Mouse (Mus musculus): Measurements from ENCODE around the gene Rerg. TPM values are rescaled to one million over a fixed set of nuclear protein-coding genes. Genes with fewer than 3 reads are reported as not detected.

Gene Rerg
- polyA plus RNA-seq, 1 experiment from 2014 or later = 23.9 TPM

DNA sequence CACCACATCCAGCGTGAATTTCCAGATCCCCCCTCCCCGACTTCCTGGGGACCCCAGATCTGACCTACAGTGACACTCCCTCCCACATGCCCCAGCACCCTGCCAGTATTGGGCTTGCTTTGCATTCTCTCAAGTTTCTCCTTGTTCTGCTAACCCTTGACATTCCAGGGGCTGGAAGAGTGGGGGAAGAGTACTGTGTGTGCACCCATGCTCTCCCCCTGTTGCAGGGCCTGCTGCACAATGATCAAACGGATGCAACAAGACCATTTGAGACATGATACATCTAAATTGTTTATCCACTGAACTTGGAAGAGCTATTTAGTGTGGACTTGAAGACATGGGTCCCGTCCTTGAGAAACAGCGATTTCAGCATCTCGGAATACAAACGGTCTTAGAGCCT, 349 bp upstream of the Rerg start:
- H3K4me2 ChIP-seq (replicated peaks; ENCODE audit: low read depth) = no peak overlapping the region
- no peaks in the 10 kb centered on the region for H3K36me3 ChIP-seq (ENCODE audit: control insufficient read depth, insufficient read depth, low read length)
- no peak overlapping the region for H3K4me3 ChIP-seq (ENCODE audit: low read depth, low read length)
- no peak for DNase-seq (ENCODE audit: low spot score)
- H3K9me3 ChIP-seq (ENCODE audit: control insufficient read depth, low read length) = no peaks in the 10 kb centered on the region
- no peak overlapping the region for H3K27ac ChIP-seq (replicated peaks)
- H3K9ac ChIP-seq (ENCODE audit: low read length) = no peak overlapping the region
- no peaks in the 10 kb centered on the region; the same call in 1 of the 2 replicates for H3K4me1 ChIP-seq (replicated peaks; ENCODE audit: control insufficient read depth, insufficient read depth)
- no peaks in the 10 kb centered on the region for H3K27me3 ChIP-seq (ENCODE audit: control insufficient read depth, insufficient read depth, low read length)
- TF ChIP-seq EP300 (optimal IDR thresholded peaks at IDR 0.05) = no peak
- TF ChIP-seq CTCF (IDR thresholded peaks at IDR 0.05; ENCODE audit: low read depth) = no peak
- 49% methylated on average over 7 of the region's 7 CpGs for WGBS
- no peak for ATAC-seq (ENCODE audit: low FRiP score, low TSS enrichment)

DNA sequence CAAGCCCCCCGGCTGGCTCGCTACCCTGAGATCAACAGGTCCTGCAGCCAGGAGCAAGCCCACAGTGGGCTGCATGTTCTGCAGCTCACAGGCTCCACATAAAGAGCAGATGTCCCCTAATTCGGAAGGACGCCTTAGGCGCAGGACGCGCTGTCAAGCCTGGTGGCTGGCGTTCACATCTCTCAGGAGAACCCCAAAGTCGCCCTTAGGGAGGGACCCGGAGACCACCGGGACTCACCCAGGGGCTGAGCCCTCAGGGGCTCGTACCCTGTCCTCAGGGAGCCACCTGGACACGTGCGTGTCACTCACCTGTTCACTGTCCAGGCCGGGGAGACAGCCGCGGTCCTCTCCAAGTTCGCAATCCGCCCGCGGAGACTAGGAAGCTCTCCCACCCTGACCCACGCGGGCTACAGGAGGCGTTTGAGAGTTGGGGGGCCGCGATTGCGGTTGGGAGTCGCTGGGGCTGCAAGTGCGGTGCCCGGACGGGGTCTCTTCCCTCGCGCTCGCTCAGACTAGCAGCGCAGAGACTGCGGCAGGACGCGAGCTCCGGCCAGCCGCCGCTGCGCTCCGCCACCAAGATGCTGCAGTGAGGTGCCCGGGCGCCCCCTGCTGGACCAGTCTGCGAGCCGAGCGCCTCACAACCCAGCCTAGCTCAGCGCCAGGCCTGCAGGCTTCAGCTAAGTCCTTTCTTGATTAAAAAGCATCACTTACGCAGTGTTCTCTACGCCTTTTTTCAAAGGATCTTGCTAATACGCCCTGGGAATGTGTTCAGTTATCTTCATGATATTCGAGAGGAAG, 927 bp downstream of the Rerg start:
- no peaks in the 10 kb centered on the region for H3K27me3 ChIP-seq (ENCODE audit: control insufficient read depth, insufficient read depth, low read length)
- peak overlapping the region; percentile 78 for H3K4me2 ChIP-seq (replicated peaks; ENCODE audit: low read depth)
- H3K4me3 ChIP-seq (ENCODE audit: low read depth, low read length) = peak overlapping the region; percentile 62
- peak overlapping the region; percentile 85 for H3K9ac ChIP-seq (ENCODE audit: low read length)
- DNase-seq (ENCODE audit: low spot score) (peak; percentile 93), ATAC-seq (ENCODE audit: low FRiP score, low TSS enrichment) (peak; percentile 94)
- H3K36me3 ChIP-seq (ENCODE audit: control insufficient read depth, insufficient read depth, low read length) = no peaks in the 10 kb centered on the region
- 1% methylated on average over 48 of the region's 53 CpGs for WGBS
- H3K27ac ChIP-seq (replicated peaks) = peak overlapping the region; percentile 73
- TF ChIP-seq CTCF (IDR thresholded peaks at IDR 0.05; ENCODE audit: low read depth) (peak; percentile 99), EP300 (optimal IDR thresholded peaks at IDR 0.05) (no peak)
- no peaks in the 10 kb centered on the region; the same call in 1 of the 2 replicates for H3K4me1 ChIP-seq (replicated peaks; ENCODE audit: control insufficient read depth, insufficient read depth)
- no peaks in the 10 kb centered on the region for H3K9me3 ChIP-seq (ENCODE audit: control insufficient read depth, low read length)

DNA sequence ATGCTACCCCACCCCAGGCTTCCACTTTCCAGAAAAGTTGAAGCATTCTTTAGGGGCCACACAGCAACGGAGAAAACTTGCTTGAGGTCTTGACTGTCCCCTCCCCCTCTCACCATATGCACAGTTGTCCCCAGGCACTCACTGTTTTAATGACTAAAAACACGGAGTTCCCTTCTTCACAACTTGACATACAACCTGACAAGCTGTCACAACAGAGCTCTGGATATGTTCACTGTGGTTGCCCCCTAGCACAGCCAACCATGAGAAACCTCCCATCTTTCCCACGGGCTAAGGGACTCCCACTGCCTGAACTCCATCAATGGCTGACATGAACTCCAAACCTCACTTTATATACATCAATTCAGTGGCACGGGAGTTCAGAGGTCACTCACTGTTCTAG, 3.5 kb downstream of the Rerg start:
- no peaks in the 10 kb centered on the region; the same call in 1 of the 2 replicates for H3K36me3 ChIP-seq (ENCODE audit: control insufficient read depth, insufficient read depth, low read length)
- no peak for DNase-seq (ENCODE audit: low spot score)
- no peaks in the 10 kb centered on the region; the same call in 1 of the 2 replicates for H3K4me1 ChIP-seq (replicated peaks; ENCODE audit: control insufficient read depth, insufficient read depth)
- WGBS = 35% methylated on average over 4 of the region's 4 CpGs
- no peak for ATAC-seq (ENCODE audit: low FRiP score, low TSS enrichment)
- H3K9me3 ChIP-seq (ENCODE audit: control insufficient read depth, low read length) = no peaks in the 10 kb centered on the region
- no peak overlapping the region for H3K27ac ChIP-seq (replicated peaks)
- H3K27me3 ChIP-seq (ENCODE audit: control insufficient read depth, insufficient read depth, low read length) = no peaks in the 10 kb centered on the region
- no peak overlapping the region; the same call in 1 of the 2 replicates for H3K4me2 ChIP-seq (replicated peaks; ENCODE audit: low read depth)
- no peak for TF ChIP-seq EP300 (optimal IDR thresholded peaks at IDR 0.05)
- no peak overlapping the region for H3K4me3 ChIP-seq (ENCODE audit: low read depth, low read length)
- no peak overlapping the region for H3K9ac ChIP-seq (ENCODE audit: low read length)

DNA sequence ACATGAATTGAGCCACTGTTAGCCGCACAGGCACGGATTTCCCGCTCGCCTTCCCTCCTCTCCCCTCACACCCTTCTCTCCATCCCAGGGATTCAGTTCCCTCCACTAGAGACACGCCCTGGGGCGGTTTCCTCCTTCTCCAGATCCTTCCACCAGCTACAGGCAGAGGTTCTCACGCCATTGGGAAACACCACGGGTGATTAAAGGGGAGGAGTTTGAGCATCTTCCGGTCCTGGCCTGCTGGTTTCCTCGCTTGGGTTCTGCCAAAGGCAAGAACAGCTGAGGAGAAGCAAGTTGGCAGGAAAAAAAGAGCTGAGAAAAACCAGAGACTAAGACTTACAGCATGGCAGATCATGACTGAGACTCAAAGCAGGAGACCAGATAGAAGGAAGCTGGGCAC, 6.7 kb downstream of the Rerg start:
- 65% methylated on average over 10 of the region's 10 CpGs for WGBS
- no peaks in the 10 kb centered on the region for H3K9me3 ChIP-seq (ENCODE audit: control insufficient read depth, low read length)
- H3K4me3 ChIP-seq (ENCODE audit: low read depth, low read length) = no peak overlapping the region
- H3K36me3 ChIP-seq (ENCODE audit: control insufficient read depth, insufficient read depth, low read length) = no peaks in the 10 kb centered on the region; the same call in 1 of the 2 replicates
- peaks cover 3% of the 10 kb centered on the region; the same call in 1 of the 2 replicates for H3K4me1 ChIP-seq (replicated peaks; ENCODE audit: control insufficient read depth, insufficient read depth)
- no peak for DNase-seq (ENCODE audit: low spot score)
- H3K27me3 ChIP-seq (ENCODE audit: control insufficient read depth, insufficient read depth, low read length) = no peaks in the 10 kb centered on the region
- no peak overlapping the region for H3K9ac ChIP-seq (ENCODE audit: low read length)
- H3K27ac ChIP-seq (replicated peaks) = no peak overlapping the region
- no peak overlapping the region for H3K4me2 ChIP-seq (replicated peaks; ENCODE audit: low read depth)
- ATAC-seq (ENCODE audit: low FRiP score, low TSS enrichment) = no peak
- no peak for TF ChIP-seq EP300 (optimal IDR thresholded peaks at IDR 0.05)
- TF ChIP-seq CTCF (IDR thresholded peaks at IDR 0.05; ENCODE audit: low read depth) = no peak

DNA sequence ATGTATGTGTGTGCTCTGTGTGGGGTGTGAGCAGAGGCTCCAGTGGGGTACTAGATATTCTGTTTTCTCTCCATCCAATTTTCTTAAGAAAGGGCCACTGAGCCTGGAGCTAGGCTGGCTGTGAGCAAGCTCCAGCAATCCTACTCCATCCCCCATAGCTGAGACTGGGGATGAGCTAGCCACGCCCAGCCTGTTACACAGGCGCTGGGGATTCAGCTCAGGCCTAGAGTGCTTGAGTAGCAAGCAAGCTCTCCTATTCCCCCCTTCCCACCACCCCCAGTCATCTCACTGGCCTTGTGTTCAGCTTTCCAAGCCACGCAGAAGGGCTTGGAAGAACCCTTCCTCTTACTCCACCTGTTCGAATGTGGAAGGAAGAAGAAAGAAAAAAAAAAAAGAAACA, 7.2 kb downstream of the Rerg start:
- H3K36me3 ChIP-seq (ENCODE audit: control insufficient read depth, insufficient read depth, low read length) = no peaks in the 10 kb centered on the region; the same call in 1 of the 2 replicates
- no peak overlapping the region for H3K4me3 ChIP-seq (ENCODE audit: low read depth, low read length)
- no peaks in the 10 kb centered on the region for H3K27me3 ChIP-seq (ENCODE audit: control insufficient read depth, insufficient read depth, low read length)
- DNase-seq (ENCODE audit: low spot score) = no peak
- H3K9me3 ChIP-seq (ENCODE audit: control insufficient read depth, low read length) = no peaks in the 10 kb centered on the region
- H3K9ac ChIP-seq (ENCODE audit: low read length) = no peak overlapping the region
- WGBS = 90% methylated on average over 4 of the region's 4 CpGs
- no peak overlapping the region for H3K4me2 ChIP-seq (replicated peaks; ENCODE audit: low read depth)
- no peak overlapping the region for H3K27ac ChIP-seq (replicated peaks)
- ATAC-seq (ENCODE audit: low FRiP score, low TSS enrichment) = no peak
- TF ChIP-seq CTCF (IDR thresholded peaks at IDR 0.05; ENCODE audit: low read depth) (no peak), EP300 (optimal IDR thresholded peaks at IDR 0.05) (no peak)
- H3K4me1 ChIP-seq (replicated peaks; ENCODE audit: control insufficient read depth, insufficient read depth) = peaks cover 3% of the 10 kb centered on the region; the same call in 1 of the 2 replicates

DNA sequence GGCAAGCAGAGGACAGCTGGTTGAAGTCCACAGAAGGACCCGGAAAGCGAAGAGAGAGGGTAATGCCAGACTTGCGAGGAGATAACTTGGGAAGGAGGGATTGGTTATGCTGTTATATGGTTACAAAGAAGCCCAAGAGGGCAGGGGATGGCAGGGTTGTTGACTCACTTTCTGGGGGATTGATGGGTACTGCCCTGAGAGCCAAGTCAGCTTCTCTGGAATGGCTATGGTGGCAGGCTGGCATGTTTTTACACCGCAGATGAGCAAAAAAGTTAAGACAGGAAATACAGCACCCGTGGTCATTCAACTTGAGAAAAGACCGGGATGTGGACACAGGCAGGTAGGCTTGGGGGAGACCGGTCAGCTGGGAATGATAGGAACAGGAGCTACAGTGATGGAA, 7.8 kb downstream of the Rerg start:
- TF ChIP-seq CTCF (IDR thresholded peaks at IDR 0.05; ENCODE audit: low read depth) (no peak), EP300 (optimal IDR thresholded peaks at IDR 0.05) (no peak)
- Histone ChIP-seq H3K27me3 (ENCODE audit: control insufficient read depth, insufficient read depth, low read length) (no peaks in the 10 kb centered on the region), H3K27ac (replicated peaks) (no peak overlapping the region), H3K36me3 (ENCODE audit: control insufficient read depth, insufficient read depth, low read length) (no peaks in the 10 kb centered on the region; the same call in 1 of the 2 replicates), H3K4me2 (replicated peaks; ENCODE audit: low read depth) (no peak overlapping the region), H3K9me3 (ENCODE audit: control insufficient read depth, low read length) (no peaks in the 10 kb centered on the region), H3K9ac (ENCODE audit: low read length) (no peak overlapping the region), H3K4me1 (replicated peaks; ENCODE audit: control insufficient read depth, insufficient read depth) (peaks cover 3% of the 10 kb centered on the region; the same call in 1 of the 2 replicates), H3K4me3 (ENCODE audit: low read depth, low read length) (no peak overlapping the region)
- ATAC-seq (ENCODE audit: low FRiP score, low TSS enrichment) = no peak
- 92% methylated on average over 7 of the region's 7 CpGs for WGBS
- no peak for DNase-seq (ENCODE audit: low spot score)

All from stomach, postnatal 0 days (tissue).